8 mouse cellular contexts compared by ENCODE assay signal in the genomic region with DNA sequence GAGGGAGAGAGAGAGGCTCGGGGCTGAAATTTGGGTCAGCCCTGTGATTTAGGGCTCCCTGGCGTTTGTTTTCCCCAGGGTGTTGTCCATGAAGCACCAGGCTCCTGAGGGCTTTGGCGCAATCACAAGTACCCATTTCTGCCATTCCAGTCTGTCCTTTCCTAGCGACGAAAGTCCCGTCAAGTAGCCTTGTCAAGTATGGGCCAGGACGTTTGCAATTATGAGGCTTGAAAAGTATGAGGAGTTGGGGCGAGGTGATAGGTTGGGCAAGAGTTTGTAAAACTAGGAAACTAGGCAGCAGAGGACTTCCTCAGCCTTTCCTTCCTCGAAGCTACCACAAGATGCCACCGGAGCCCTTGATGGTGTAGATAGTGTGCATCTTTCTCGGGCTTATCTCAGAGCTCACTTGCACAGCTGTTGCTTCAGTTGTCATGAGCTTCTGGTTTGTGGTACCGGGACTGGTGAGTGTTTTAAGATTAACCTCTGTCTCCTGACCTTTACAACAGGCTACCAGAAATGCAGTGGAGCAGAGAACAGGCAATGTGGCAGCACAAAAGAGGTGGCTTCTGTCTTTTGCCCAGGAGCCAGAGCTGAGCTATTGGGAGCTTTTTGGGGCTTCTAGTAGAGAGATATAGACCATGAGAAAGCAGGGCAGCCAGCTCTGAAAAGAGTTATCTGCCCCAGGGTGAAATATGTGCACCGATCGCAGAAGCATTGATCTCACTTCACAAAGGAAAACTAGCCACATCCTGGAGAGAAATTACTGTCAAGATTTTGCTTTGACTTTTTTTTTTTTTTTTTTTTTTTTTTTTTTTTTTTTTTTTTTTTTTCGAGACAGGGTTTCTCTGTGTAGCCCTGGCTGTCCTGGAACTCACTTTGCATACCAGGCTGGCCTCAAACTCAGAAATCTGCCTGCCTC. TPM values are rescaled to one million over a fixed set of nuclear protein-coding genes. Genes with fewer than 3 reads are reported as not detected.
DNase-seq lines count a peak whose midpoint lies in the region; ATAC-seq and TF ChIP-seq lines count a peak whose summit lies in the region.

No protein-coding gene starts in this region.

- H3K9ac ChIP-seq in neural tube, embryonic 11.5 days (ENCODE audit: low read length) = no peak overlapping the region; the same call in 1 of the 2 replicates
- peak overlapping the region; percentile 79 for H3K9ac ChIP-seq in embryonic facial prominence, embryonic 14.5 days (ENCODE audit: low read depth, low read length)

- no peaks in the 10 kb centered on the region for H3K27me3 ChIP-seq in neural tube, embryonic 11.5 days (ENCODE audit: control insufficient read depth, insufficient read depth, low read length)
- H3K27me3 ChIP-seq in embryonic facial prominence, embryonic 14.5 days (replicated peaks; ENCODE audit: control insufficient read depth, insufficient read depth, low read length) = no peaks in the 10 kb centered on the region
- H3K27me3 ChIP-seq in kidney, adult 2 months (replicated peaks; ENCODE audit: control insufficient read depth, insufficient read depth, low read length) = no peaks in the 10 kb centered on the region
- H3K27me3 ChIP-seq in splenic B cell, adult 2 months (ENCODE audit: control insufficient read depth, insufficient read depth, low read length, poor library complexity, severe bottlenecking) = no peaks in the 10 kb centered on the region

- H3K4me3 ChIP-seq in neural tube, embryonic 11.5 days (ENCODE audit: low read depth, low read length) = peak overlapping the region; percentile 70
- H3K4me3 ChIP-seq in embryonic facial prominence, embryonic 14.5 days (ENCODE audit: low read depth, low read length) = peak overlapping the region; percentile 80
- H3K4me3 ChIP-seq in kidney, adult 2 months (ENCODE audit: insufficient read depth, low read depth, low read length) = peak overlapping the region; percentile 77

- 19% methylated on average over 14 of the region's 15 CpGs for WGBS in neural tube, embryonic 11.5 days
- WGBS in embryonic facial prominence, embryonic 14.5 days = 16% methylated on average over 15 of the region's 15 CpGs
- 11% methylated on average over 15 of the region's 15 CpGs for WGBS in kidney, adult 2 months

- ATAC-seq in neural tube, embryonic 11.5 days (ENCODE audit: insufficient read depth, low FRiP score, low TSS enrichment) = no peak
- ATAC-seq in embryonic facial prominence, embryonic 14.5 days (ENCODE audit: low read depth) = no peak

- peaks cover 10% of the 10 kb centered on the region for H3K4me1 ChIP-seq in neural tube, embryonic 11.5 days (ENCODE audit: control insufficient read depth, insufficient read depth, low read length)
- H3K4me1 ChIP-seq in embryonic facial prominence, embryonic 14.5 days (ENCODE audit: control insufficient read depth, insufficient read depth, low read length) = peaks cover 10% of the 10 kb centered on the region
- peaks cover 15% of the 10 kb centered on the region for H3K4me1 ChIP-seq in kidney, adult 2 months (ENCODE audit: control insufficient read depth, insufficient read depth, low read length)

- TF ChIP-seq POLR2A in kidney, adult 2 months (IDR thresholded peaks at IDR 0.05; ENCODE audit: low read depth, low read length) = no peak

- no peaks in the 10 kb centered on the region for H3K9me3 ChIP-seq in neural tube, embryonic 11.5 days (ENCODE audit: control insufficient read depth, low read length)
- H3K9me3 ChIP-seq in embryonic facial prominence, embryonic 14.5 days (ENCODE audit: control insufficient read depth, low read length) = no peaks in the 10 kb centered on the region

- no peak overlapping the region for H3K27ac ChIP-seq in neural tube, embryonic 11.5 days (ENCODE audit: low read depth, low read length)
- no peak overlapping the region for H3K27ac ChIP-seq in embryonic facial prominence, embryonic 14.5 days (replicated peaks; ENCODE audit: low read depth, low read length)
- peak overlapping the region; percentile 59 for H3K27ac ChIP-seq in kidney, adult 2 months (ENCODE audit: insufficient read depth, low read depth, low read length)

- H3K36me3 ChIP-seq in neural tube, embryonic 11.5 days (ENCODE audit: control insufficient read depth, insufficient read depth, low read length) = no peaks in the 10 kb centered on the region
- H3K36me3 ChIP-seq in embryonic facial prominence, embryonic 14.5 days (ENCODE audit: control insufficient read depth, insufficient read depth, low read length) = no peaks in the 10 kb centered on the region
- H3K36me3 ChIP-seq in kidney, adult 2 months (ENCODE audit: control insufficient read depth, insufficient read depth, low read length) = no peaks in the 10 kb centered on the region
- H3K36me3 ChIP-seq in splenic B cell, adult 2 months (ENCODE audit: control insufficient read depth, insufficient read depth, low read length, poor library complexity, severe bottlenecking) = no peaks in the 10 kb centered on the region

- TF ChIP-seq CTCF in kidney, adult 2 months (conservative IDR thresholded peaks at IDR 0.05; ENCODE audit: insufficient read depth, insufficient read length, low read depth, low read length) = 0 out of 2 replicates have a peak, but pooled peaks have one; percentile 12

- DNase-seq in neural tube, embryonic 11.5 days (ENCODE audit: low spot score) = no peak
- DNase-seq in neural tube, embryonic 10.5 days (ENCODE audit: extremely low spot score, low spot score) = no peak
- peak; percentile 5 for DNase-seq in embryonic facial prominence, embryonic 14.5 days (ENCODE audit: low spot score)
- peak; percentile 79 for DNase-seq in kidney, adult 2 months
- peak; percentile 70 for DNase-seq in lung, postnatal 14 days
- DNase-seq in splenic B cell, adult 2 months (ENCODE audit: low read depth, low spot score) = peak; percentile 18
- no peak for DNase-seq in layer of hippocampus, adult 9-10 months (ENCODE audit: low spot score)
- no peak for DNase-seq in gastrocnemius, postnatal 14 days

- peak overlapping the region; percentile 97 for H3K4me2 ChIP-seq in neural tube, embryonic 11.5 days (ENCODE audit: low read depth)
- peak overlapping the region; percentile 98 for H3K4me2 ChIP-seq in embryonic facial prominence, embryonic 14.5 days (ENCODE audit: low read depth, low read length)

- intact Hi-C loops in gastrocnemius, postnatal 14 days (cut with DNase I; ENCODE audit: low total_unique reads) = no loop called here

RNA-seq across cellular contexts. Expression of a gene that starts 10.9 kb away (rescaled TPM):
- polyA plus RNA-seq in neural tube, embryonic 11.5 days (2014; fragmentation: Nextera tagmentation; extraction: Ambion mirVana) = 24.9 and 25.5 TPM in 2 replicates
- 23.7 and 29.5 TPM in 2 replicates for polyA plus RNA-seq in embryonic facial prominence, embryonic 14.5 days (2014; fragmentation: Nextera tagmentation; extraction: Ambion mirVana)
- 61.0 and 64.2 TPM in 2 replicates for polyA plus RNA-seq in kidney, adult 2 months (2012; rRNA removed)
- total RNA-seq in gastrocnemius, postnatal 14 days (2021) = 1 to 10 TPM; 8.7 to 9.4 TPM

RNA-seq across cellular contexts. Expression of a gene that starts 38.0 kb away (rescaled TPM):
- polyA plus RNA-seq in neural tube, embryonic 11.5 days (2014; fragmentation: Nextera tagmentation; extraction: Ambion mirVana) = 196 TPM in 2 replicates
- polyA plus RNA-seq in embryonic facial prominence, embryonic 14.5 days (2014; fragmentation: Nextera tagmentation; extraction: Ambion mirVana) = 110 and 118 TPM in 2 replicates
- 11.1 and 14.5 TPM in 2 replicates for polyA plus RNA-seq in kidney, adult 2 months (2012; rRNA removed)
- 10 to 100 TPM; 14.7 to 17.4 TPM for total RNA-seq in gastrocnemius, postnatal 14 days (2021)

RNA-seq across cellular contexts. Expression of a gene that starts 49.4 kb away (rescaled TPM):
- polyA plus RNA-seq in neural tube, embryonic 11.5 days (2014; fragmentation: Nextera tagmentation; extraction: Ambion mirVana) = 15.3 and 16.0 TPM in 2 replicates
- 9.9 and 11.5 TPM in 2 replicates for polyA plus RNA-seq in embryonic facial prominence, embryonic 14.5 days (2014; fragmentation: Nextera tagmentation; extraction: Ambion mirVana)
- polyA plus RNA-seq in kidney, adult 2 months (2012; rRNA removed) = 7.5 and 8.9 TPM in 2 replicates
- 10 to 100 TPM in 1 of 2 experiments, 1 to 10 TPM in 1; 8.0 to 10.7 TPM for total RNA-seq in gastrocnemius, postnatal 14 days (2021)

RNA-seq across cellular contexts. Expression of a gene that starts 52.0 kb away (rescaled TPM):
- polyA plus RNA-seq in neural tube, embryonic 11.5 days (2014; fragmentation: Nextera tagmentation; extraction: Ambion mirVana) = 6.2 and 6.5 TPM in 2 replicates
- 15.7 and 18.2 TPM in 2 replicates for polyA plus RNA-seq in embryonic facial prominence, embryonic 14.5 days (2014; fragmentation: Nextera tagmentation; extraction: Ambion mirVana)
- 8.5 and 10.8 TPM in 2 replicates for polyA plus RNA-seq in kidney, adult 2 months (2012; rRNA removed)
- 100 to 1,000 TPM in 1 of 2 experiments, 10 to 100 TPM in 1; 77.5 to 112 TPM for total RNA-seq in gastrocnemius, postnatal 14 days (2021)

RNA-seq across cellular contexts. Expression of a gene that starts 59.1 kb away (rescaled TPM):
- 54.0 and 56.7 TPM in 2 replicates for polyA plus RNA-seq in neural tube, embryonic 11.5 days (2014; fragmentation: Nextera tagmentation; extraction: Ambion mirVana)
- polyA plus RNA-seq in embryonic facial prominence, embryonic 14.5 days (2014; fragmentation: Nextera tagmentation; extraction: Ambion mirVana) = 58.6 and 62.7 TPM in 2 replicates
- 6.4 and 7.9 TPM in 2 replicates for polyA plus RNA-seq in kidney, adult 2 months (2012; rRNA removed)
- 10 to 100 TPM; 16.5 to 20.4 TPM for total RNA-seq in gastrocnemius, postnatal 14 days (2021)

Comparison
In these comparisons a context has a peak if more than half of its experiments do, and no peak if none do; other contexts are left out.
1. DNase-seq: peak in embryonic facial prominence, embryonic 14.5 days (single experiment), kidney, adult 2 months (single experiment), lung, postnatal 14 days (single experiment) and splenic B cell, adult 2 months (single experiment); none in neural tube, embryonic 11.5 days (single experiment), neural tube, embryonic 10.5 days (single experiment), layer of hippocampus, adult 9-10 months (single experiment) and gastrocnemius, postnatal 14 days (single experiment).
2. Peak in every context shown above with its lines, with median percentiles within 50 percentile points of each other: H3K4me3 ChIP-seq.